Mouse (Mus musculus): ENCODE measurements around the gene Gm49383.

DNA sequence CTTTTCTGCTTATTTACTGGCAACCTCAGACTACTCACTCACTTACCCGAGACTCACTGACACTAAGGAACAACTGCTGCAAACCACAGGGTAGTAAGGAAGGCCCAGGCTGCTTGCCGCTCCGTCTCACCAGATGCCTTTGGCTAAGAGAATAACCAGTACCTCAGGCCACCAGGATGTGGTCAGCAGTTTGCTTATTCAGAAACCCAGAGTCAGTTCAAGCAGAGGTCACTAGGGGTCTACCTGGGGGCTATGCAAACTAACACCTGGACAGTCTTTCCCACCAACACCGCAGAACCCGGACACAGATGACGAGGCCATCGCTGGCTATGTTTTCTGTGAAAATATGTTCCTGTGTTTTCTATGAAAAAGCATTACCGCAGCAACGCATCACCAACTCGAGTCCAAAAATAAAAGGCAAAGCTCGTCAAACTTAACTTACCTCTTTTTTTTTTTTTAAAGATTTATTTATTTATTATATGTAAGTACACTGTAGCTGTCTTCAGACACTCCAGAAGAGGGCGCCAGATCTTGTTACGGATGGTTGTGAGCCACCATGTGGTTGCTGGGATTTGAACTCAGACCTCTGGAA, 16.4 kb upstream of the Gm49383 start:
- TF ChIP-seq POLR2A (IDR thresholded peaks at IDR 0.05; ENCODE audit: borderline replicate concordance, low read depth, low read length): no peak
- TF ChIP-seq CTCF (IDR thresholded peaks at IDR 0.05; ENCODE audit: low read depth, low read length): no peak
